Mouse (Mus musculus) embryonic fibroblast, embryonic 13.5 days (primary cell): ENCODE data around the gene Helt.

Experiments used
- CTCF ChIP-seq: IDR thresholded peaks from 2 replicates; pipeline ENCODE4 v1.5.1; 2011; ENCODE audit warnings: mild to moderate bottlenecking, control low read depth, low read length, moderate library complexity, borderline replicate concordance; ENCODE audit not compliant: insufficient read depth
- POLR2A ChIP-seq: IDR thresholded peaks from 2 replicates; pipeline ENCODE4 v1.6.1; 2011; ENCODE audit warnings: low read depth, mild to moderate bottlenecking, control low read depth, low read length, moderate library complexity

DNA sequence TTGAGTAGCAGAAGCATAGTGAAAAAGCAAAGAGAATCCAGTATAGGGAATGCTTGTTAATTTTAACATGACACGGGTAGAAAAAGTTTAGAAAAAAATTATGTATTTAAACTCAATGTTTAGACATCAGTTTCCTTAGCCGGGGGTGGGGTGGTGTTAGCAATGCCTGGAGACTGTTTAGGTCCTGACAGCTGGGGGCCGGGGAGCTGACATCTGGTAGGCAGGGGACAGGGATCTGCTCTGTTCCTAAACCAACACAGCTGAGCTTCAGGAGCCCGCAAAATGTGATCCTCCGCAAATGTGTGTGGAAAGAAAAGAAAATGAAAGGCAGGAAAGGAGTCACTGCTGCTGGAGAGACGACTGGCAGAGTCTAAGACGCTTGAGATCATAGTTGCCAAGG is 51.5 kb downstream of the Helt start:
- no peak for TF ChIP-seq CTCF
- TF ChIP-seq POLR2A, result no peak
